Mouse (Mus musculus) hindbrain, embryonic 12.5 days (tissue): Measurements from ENCODE around the gene Nudcd3. TPM values are rescaled to one million over a fixed set of nuclear protein-coding genes. Genes with fewer than 3 reads are reported as not detected.

Experiments used
- ATAC-seq: fragments of 200-750 bp; cut with Nextera tagmentation; 2 replicates; pipeline ENCODE4 v1.8.0; 2017; ENCODE audit warnings: moderate TSS enrichment; ENCODE audit not compliant: low FRiP score
- H3K27ac ChIP-seq: fragments of 300-500 bp; sonication (generic); 2 replicates; pipeline ENCODE4 v1.5.1; 2016; ENCODE audit warnings: mild to moderate bottlenecking
- H3K27me3 ChIP-seq: fragments of 300-500 bp; sonication (generic); 2 replicates; pipeline ENCODE4 v1.6.1; 2016; ENCODE audit warnings: mild to moderate bottlenecking
- H3K36me3 ChIP-seq: fragments of 300-500 bp; sonication (generic); 2 replicates; pipeline ENCODE4 v1.6.1; 2016; ENCODE audit warnings: mild to moderate bottlenecking
- H3K4me1 ChIP-seq: fragments of 300-500 bp; sonication (generic); 2 replicates; pipeline ENCODE4 v1.6.1; 2016
- H3K4me2 ChIP-seq: fragments of 300-500 bp; sonication (generic); replicated peaks from 2 replicates; pipeline ENCODE4 v1.6.1; 2016; ENCODE audit warnings: mild to moderate bottlenecking
- H3K4me3 ChIP-seq: fragments of 300-500 bp; sonication (generic); 2 replicates; pipeline ENCODE4 v1.5.1; 2016; ENCODE audit warnings: mild to moderate bottlenecking
- H3K9ac ChIP-seq: fragments of 300-500 bp; sonication (generic); 2 replicates; pipeline ENCODE4 v1.6.1; 2016; ENCODE audit warnings: mild to moderate bottlenecking, moderate library complexity
- H3K9me3 ChIP-seq: fragments of 300-500 bp; sonication (generic); replicated peaks from 2 replicates; pipeline ENCODE4 v1.6.1; 2016; ENCODE audit warnings: mild to moderate bottlenecking
- WGBS: fragments of 180-500 bp; shearing (Covaris S2); methylation state at CpG from one replicate; pipeline ENCODE4 v1.1.7; 2016; 5-methylcytosine and 5-hydroxymethylcytosine counted together
- polyA plus RNA-seq: library from polyadenylated mRNA; unstranded; fragments of >200 nt; fragmentation: Nextera tagmentation; extraction: Ambion mirVana; gene quantifications from 2 replicates; pipeline ENCODE4 v1.2.1, GENCODE M21; 2016

The Nudcd3 gene
- polyA plus RNA-seq, 1 experiment from 2014 or later, result 57.7 TPM

GRCm38 (mm10) chr11:6065551-6066121, 134.6 kb downstream of the Nudcd3 start:
- H3K9ac ChIP-seq, result peak overlapping the region; percentile 61
- peak overlapping the region; percentile 58 for H3K4me3 ChIP-seq
- WGBS, result 1% methylated on average over 61 of the region's 95 CpGs
- H3K27ac ChIP-seq, result no peak overlapping the region
- peaks cover 91% of the 10 kb centered on the region for H3K27me3 ChIP-seq
- H3K4me1 ChIP-seq, result peaks cover 20% of the 10 kb centered on the region
- H3K9me3 ChIP-seq, result no peaks in the 10 kb centered on the region
- H3K36me3 ChIP-seq, result no peaks in the 10 kb centered on the region
- peak; percentile 76 for ATAC-seq
- H3K4me2 ChIP-seq, result peak overlapping the region; percentile 80

DNA sequence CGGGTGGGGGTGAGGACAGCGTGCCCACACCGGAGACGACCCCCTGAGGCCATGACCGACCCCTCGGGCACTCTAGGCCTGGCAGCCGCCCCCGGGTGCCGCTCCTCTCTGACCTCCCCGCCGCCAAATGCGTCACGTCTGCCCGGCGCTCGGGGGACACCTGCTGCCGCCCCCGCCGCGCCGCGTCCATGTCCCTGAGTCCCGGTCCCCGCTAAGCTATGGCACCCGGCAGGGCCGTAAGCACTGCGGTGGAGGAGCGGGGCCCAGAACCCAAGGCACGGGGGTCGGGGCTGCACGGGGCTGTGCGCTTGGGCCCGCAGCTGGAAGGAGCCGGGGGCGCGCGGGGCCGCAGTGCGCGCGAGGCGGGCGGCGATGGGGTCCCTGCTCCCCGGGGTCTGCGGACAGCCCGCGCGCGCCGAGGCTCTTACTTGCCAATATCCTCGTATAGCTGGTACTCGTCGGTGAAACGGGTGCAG, 135.1 kb downstream of the Nudcd3 start:
- WGBS, result under 1% methylated on average over 55 of the region's 55 CpGs
- H3K9me3 ChIP-seq, result no peaks in the 10 kb centered on the region
- H3K27me3 ChIP-seq, result peaks cover 85% of the 10 kb centered on the region
- no peak overlapping the region for H3K27ac ChIP-seq
- peaks cover 20% of the 10 kb centered on the region for H3K4me1 ChIP-seq
- ATAC-seq, result peak; percentile 29
- no peaks in the 10 kb centered on the region for H3K36me3 ChIP-seq
- peak overlapping the region; percentile 80 for H3K4me2 ChIP-seq
- peak overlapping the region; percentile 61 for H3K9ac ChIP-seq
- peak overlapping the region; percentile 58 for H3K4me3 ChIP-seq

- Histone ChIP-seq H3K9me3 (no peaks in the 10 kb centered on the region), H3K27ac (no peak overlapping the region), H3K4me3 (peak overlapping the region; percentile 58), H3K27me3 (peaks cover 79% of the 10 kb centered on the region), H3K9ac (peak overlapping the region; percentile 61), H3K4me1 (peaks cover 20% of the 10 kb centered on the region), H3K36me3 (no peaks in the 10 kb centered on the region), H3K4me2 (peak overlapping the region; percentile 80)
- 6% methylated on average over 30 of the region's 30 CpGs for WGBS
- no peak for ATAC-seq
Observed at GRCm38 (mm10) chr11:6064215-6065045, 135.8 kb downstream of the Nudcd3 start.

GRCm38 (mm10) chr11:6063501-6064214, 136.6 kb downstream of the Nudcd3 start:
- peak overlapping the region; percentile 58 for H3K4me3 ChIP-seq

GRCm38 (mm10) chr11:6063065-6063464, 137.2 kb downstream of the Nudcd3 start:
- Histone ChIP-seq H3K4me1 (peaks cover 16% of the 10 kb centered on the region), H3K27me3 (peaks cover 66% of the 10 kb centered on the region), H3K4me3 (no peak overlapping the region), H3K27ac (no peak overlapping the region), H3K36me3 (no peaks in the 10 kb centered on the region), H3K9me3 (no peaks in the 10 kb centered on the region), H3K9ac (no peak overlapping the region), H3K4me2 (no peak overlapping the region)
- WGBS, result 85% methylated on average over 7 of the region's 7 CpGs
- no peak for ATAC-seq

More at GRCm38 (mm10) chr11:6063501-6064214, 136.6 kb downstream of the Nudcd3 start:
- H3K9me3 ChIP-seq, result no peaks in the 10 kb centered on the region
- no peak overlapping the region for H3K9ac ChIP-seq
- H3K36me3 ChIP-seq, result no peaks in the 10 kb centered on the region
- WGBS, result 46% methylated on average over 17 of the region's 17 CpGs
- no peak for ATAC-seq
- H3K4me1 ChIP-seq, result peaks cover 20% of the 10 kb centered on the region
- H3K27ac ChIP-seq, result no peak overlapping the region
- H3K4me2 ChIP-seq, result peak overlapping the region; percentile 80
- H3K27me3 ChIP-seq, result peaks cover 72% of the 10 kb centered on the region

DNA sequence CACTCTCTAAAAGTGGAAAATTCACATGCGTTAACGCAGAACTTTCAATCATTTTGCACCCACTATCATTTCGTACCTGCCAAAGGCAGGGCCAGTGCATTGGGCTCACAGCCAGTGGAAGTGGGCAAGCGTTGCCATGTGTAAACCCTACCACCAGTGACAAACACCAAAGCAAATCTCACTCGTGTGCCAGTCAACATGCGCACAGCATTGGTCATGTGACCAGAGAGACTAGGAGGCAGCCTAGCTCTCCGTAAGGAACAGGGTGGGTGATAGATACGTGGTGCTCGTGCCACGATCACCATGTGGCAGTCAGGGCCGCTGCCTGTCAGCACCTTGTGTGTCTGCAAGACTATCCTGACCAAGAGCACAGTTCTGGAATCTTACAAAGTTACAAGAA, 137.9 kb downstream of the Nudcd3 start:
- WGBS, result 90% methylated on average over 11 of the region's 11 CpGs
- H3K4me2 ChIP-seq, result no peak overlapping the region
- H3K36me3 ChIP-seq, result no peaks in the 10 kb centered on the region
- H3K4me1 ChIP-seq, result peaks cover 13% of the 10 kb centered on the region
- no peak overlapping the region for H3K4me3 ChIP-seq
- H3K9me3 ChIP-seq, result no peaks in the 10 kb centered on the region
- H3K27ac ChIP-seq, result no peak overlapping the region
- no peak for ATAC-seq
- no peak overlapping the region for H3K9ac ChIP-seq
- H3K27me3 ChIP-seq, result peaks cover 59% of the 10 kb centered on the region

DNA sequence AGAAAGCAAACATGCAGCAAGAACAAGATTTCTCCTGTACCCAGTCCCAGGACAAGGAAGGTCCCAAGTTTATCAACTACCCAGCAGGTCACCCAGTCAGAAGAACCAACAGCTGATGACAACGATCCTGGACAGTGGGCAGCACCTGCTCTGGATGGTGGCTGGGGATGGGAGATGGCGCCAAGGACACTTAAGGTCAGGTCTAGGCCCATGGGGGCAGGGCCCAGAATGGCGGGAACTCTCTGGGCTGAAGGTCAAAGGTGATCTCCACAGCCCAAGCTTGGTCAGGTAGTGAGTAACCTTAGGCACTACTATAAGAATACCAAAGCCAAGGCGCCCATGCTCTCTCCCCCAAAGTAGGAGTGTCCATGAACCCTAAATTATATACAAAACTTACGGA, 138.3 kb downstream of the Nudcd3 start:
- H3K36me3 ChIP-seq, result no peaks in the 10 kb centered on the region
- no peak overlapping the region for H3K27ac ChIP-seq
- H3K9me3 ChIP-seq, result no peaks in the 10 kb centered on the region
- H3K9ac ChIP-seq, result no peak overlapping the region
- H3K4me1 ChIP-seq, result peaks cover 13% of the 10 kb centered on the region
- 82% methylated on average over 5 of the region's 5 CpGs for WGBS
- no peak overlapping the region for H3K4me2 ChIP-seq
- no peak overlapping the region for H3K4me3 ChIP-seq
- no peak for ATAC-seq
- H3K27me3 ChIP-seq, result peaks cover 55% of the 10 kb centered on the region

GRCm38 (mm10) chr11:6059162-6059561, 141.1 kb downstream of the Nudcd3 start:
- ATAC-seq, result no peak
- no peak overlapping the region for H3K9ac ChIP-seq
- no peak overlapping the region for H3K27ac ChIP-seq
- 91% methylated on average over 10 of the region's 10 CpGs for WGBS
- H3K4me1 ChIP-seq, result peaks cover 5% of the 10 kb centered on the region; the same call in 1 of the 2 replicates
- H3K27me3 ChIP-seq, result peaks cover 28% of the 10 kb centered on the region
- H3K36me3 ChIP-seq, result no peaks in the 10 kb centered on the region
- no peak overlapping the region for H3K4me3 ChIP-seq
- no peaks in the 10 kb centered on the region for H3K9me3 ChIP-seq
- no peak overlapping the region for H3K4me2 ChIP-seq

Other genes with a start within 250 kb of the Nudcd3 start
- gene Ykt6, start 244.7 kb downstream of the Nudcd3 start, polyA plus RNA-seq, result 59.0 and 60.9 TPM in 2 replicates
- gene Camk2b, start 134.1 kb downstream of the Nudcd3 start, polyA plus RNA-seq, result 16.5 and 17.3 TPM in 2 replicates
- 0.40 and 0.41 TPM in 2 replicates for gene A730071L15Rik, start 386 bp downstream of the Nudcd3 start, polyA plus RNA-seq
- gene Npc1l1, start 29.7 kb upstream of the Nudcd3 start, polyA plus RNA-seq, result 0.05 TPM in 1 of 2 replicates, not detected in the other
- 80.5 and 83.0 TPM in 2 replicates for gene Ddx56, start 67.4 kb upstream of the Nudcd3 start, polyA plus RNA-seq
- gene Tmed4, start 74.5 kb upstream of the Nudcd3 start, polyA plus RNA-seq, result 140 and 144 TPM in 2 replicates
- 100 and 101 TPM in 2 replicates for gene Ogdh, start 91.2 kb upstream of the Nudcd3 start, polyA plus RNA-seq
- 21.5 and 22.4 TPM in 2 replicates for gene Zmiz2, start 188.7 kb upstream of the Nudcd3 start, polyA plus RNA-seq
- 4,150 and 4,164 TPM in 2 replicates for gene Ppia, start 215.0 kb upstream of the Nudcd3 start, polyA plus RNA-seq
- 520 and 591 TPM in 2 replicates for gene H2afv, start 244.0 kb upstream of the Nudcd3 start, polyA plus RNA-seq